Mouse (Mus musculus): ENCODE data around the gene 1110002E22Rik.

DNA sequence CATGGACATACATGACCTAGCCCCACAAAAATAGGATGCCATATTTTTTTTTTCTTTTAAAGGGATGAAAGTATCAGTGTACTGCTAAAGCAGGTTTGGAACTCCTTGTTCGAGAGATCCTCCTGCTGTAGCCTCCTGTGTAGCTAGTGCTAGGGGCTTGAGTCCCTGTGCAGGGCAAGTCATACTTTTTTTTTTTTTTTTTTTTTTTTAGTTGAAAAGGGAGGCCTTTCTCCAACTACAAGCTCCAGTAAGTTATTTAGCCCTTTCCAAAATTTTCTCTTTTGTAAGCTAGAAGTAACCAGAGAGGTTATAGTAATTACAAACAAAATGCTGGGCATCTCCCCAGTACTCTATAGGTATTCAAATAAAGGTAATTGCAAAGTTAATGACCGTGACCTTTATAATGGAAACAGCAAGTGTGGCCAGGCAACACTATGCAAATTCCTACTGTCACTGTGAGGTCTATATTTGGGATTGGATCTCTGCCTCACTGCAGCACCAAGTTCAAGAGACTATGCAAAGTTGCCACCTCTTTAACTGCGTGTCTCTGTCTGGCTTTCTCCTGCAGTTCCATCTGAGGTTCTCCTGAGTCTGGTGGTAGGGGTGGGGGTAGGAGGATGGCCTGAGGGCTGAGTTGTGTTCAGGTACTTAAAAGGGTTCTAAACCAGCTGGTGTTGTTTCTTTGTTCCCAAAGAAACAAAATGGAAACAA lies 23.1 kb upstream of the 1110002E22Rik start:
- TF ChIP-seq POLR2A (IDR thresholded peaks at IDR 0.05; ENCODE audit: low read depth, low read length), result no peak
- TF ChIP-seq CTCF (IDR thresholded peaks at IDR 0.05; ENCODE audit: extremely low read depth, insufficient read depth, insufficient read length, insufficient replicate concordance), result no peak
